Mouse (Mus musculus): ENCODE data around the gene Fam178b. TPM values are rescaled to one million over a fixed set of nuclear protein-coding genes. Genes with fewer than 3 reads are reported as not detected.
"Not testable (repeated sequence)": the region's sequence is repeated elsewhere in the genome, so short reads cannot be mapped to it uniquely, and the experiment has no call there.

Fam178b gene
- polyA plus RNA-seq, 1 experiment from 2014 or later = not detected

DNA sequence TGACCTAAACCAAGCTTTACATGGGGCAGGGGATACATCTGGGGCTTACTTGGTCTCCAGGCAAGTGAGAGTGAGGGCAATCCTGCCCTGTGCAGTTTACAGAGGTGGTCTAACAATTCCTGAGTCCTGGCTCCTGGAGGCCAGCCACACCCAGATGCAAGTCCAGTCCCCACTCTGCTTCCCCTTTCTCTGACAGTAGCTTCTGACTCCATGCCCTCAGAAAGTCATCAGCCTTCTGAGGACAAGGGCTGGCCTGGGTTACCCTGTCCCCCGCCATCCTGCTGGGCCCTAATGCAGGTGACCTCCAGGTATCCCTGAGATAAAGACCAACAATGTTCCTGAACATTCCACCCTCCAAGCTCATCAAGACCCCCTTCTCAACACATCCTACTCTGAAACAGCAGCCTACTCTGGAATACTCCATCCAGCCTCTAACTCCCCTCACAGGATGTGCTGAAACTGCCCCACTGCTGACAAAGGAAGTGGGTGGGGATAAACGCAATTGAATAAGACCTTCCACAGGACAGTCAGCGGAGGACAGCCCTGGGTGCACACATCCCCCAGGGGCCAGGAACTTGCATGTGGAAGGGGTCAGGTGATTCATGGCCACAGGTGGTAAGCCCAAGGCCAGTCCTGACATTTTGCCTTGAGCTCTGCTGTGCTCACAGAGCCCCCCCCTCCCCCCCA lies 52.8 kb downstream of the Fam178b start:
- H3K27me3 ChIP-seq (ENCODE audit: control insufficient read depth, insufficient read depth, low read length) = no peaks in the 10 kb centered on the region
- DNase-seq (ENCODE audit: low spot score) (no peak), ATAC-seq (ENCODE audit: insufficient read depth, low FRiP score, low TSS enrichment) (no peak)
- H3K9ac ChIP-seq (ENCODE audit: low read length) = no peak overlapping the region
- H3K4me2 ChIP-seq (ENCODE audit: low read depth) = no peak overlapping the region
- WGBS = 61% methylated on average over 3 of the region's 3 CpGs
- no peaks in the 10 kb centered on the region for H3K36me3 ChIP-seq (ENCODE audit: control insufficient read depth, insufficient read depth, low read length)
- no peaks in the 10 kb centered on the region for H3K4me1 ChIP-seq (ENCODE audit: control insufficient read depth, insufficient read depth, low read length)
- H3K4me3 ChIP-seq (ENCODE audit: low read depth, low read length) = no peak overlapping the region
- H3K27ac ChIP-seq (ENCODE audit: low read depth, low read length) = no peak overlapping the region
- H3K9me3 ChIP-seq (ENCODE audit: control insufficient read depth, low read length) = no peaks in the 10 kb centered on the region

DNA sequence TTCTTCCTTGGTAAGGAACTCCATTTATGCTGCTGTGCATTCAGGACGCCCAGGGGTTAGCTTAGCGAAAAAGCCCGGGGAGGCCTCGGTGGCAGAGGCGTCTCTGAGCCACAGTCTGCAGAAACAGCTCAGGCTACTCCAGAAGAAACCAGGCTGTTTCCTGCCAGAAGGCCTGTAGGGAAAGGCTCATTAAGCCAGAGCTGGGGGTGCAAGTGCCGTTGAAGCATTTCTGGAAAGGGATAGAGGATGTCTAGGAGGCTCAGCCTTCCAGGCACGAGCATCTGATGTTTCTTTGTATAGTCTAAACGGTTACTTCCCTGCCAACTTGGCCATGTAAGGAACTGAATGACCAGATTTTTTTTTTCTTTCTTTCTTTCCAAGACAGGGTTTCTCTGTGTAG lies 54.4 kb downstream of the Fam178b start:
- H3K4me2 ChIP-seq (ENCODE audit: low read depth) = no peak overlapping the region
- no peaks in the 10 kb centered on the region for H3K27me3 ChIP-seq (ENCODE audit: control insufficient read depth, insufficient read depth, low read length)
- DNase-seq (ENCODE audit: low spot score) (no peak), ATAC-seq (ENCODE audit: insufficient read depth, low FRiP score, low TSS enrichment) (no peak)
- H3K4me1 ChIP-seq (ENCODE audit: control insufficient read depth, insufficient read depth, low read length) = no peaks in the 10 kb centered on the region
- H3K36me3 ChIP-seq (ENCODE audit: control insufficient read depth, insufficient read depth, low read length) = no peaks in the 10 kb centered on the region
- WGBS = 69% methylated on average over 8 of the region's 8 CpGs
- no peaks in the 10 kb centered on the region for H3K9me3 ChIP-seq (ENCODE audit: control insufficient read depth, low read length)
- H3K9ac ChIP-seq (ENCODE audit: low read length) = no peak overlapping the region
- no peak overlapping the region for H3K27ac ChIP-seq (ENCODE audit: low read depth, low read length)
- no peak overlapping the region for H3K4me3 ChIP-seq (ENCODE audit: low read depth, low read length)

DNA sequence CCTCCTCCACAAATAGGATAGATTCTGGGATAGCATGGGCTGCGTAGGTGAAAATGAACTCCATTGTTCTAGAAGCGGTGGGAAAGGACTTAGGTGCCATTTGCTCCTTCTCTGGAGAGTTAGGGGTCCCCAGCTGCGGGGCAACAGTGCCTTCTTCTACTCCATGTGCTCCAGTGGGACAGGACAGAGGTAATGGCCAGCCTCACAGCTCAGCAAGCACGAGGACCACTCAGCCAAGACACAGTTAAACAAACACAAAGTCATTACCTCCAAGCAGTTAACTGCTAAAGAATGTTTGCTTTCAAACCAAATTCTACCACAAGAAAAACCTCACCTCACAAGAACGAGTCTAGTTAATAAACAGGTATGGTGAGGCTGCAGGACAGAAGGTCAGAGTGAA lies 57.5 kb downstream of the Fam178b start:
- H3K9ac ChIP-seq (ENCODE audit: low read length) = no peak overlapping the region
- no peaks in the 10 kb centered on the region for H3K36me3 ChIP-seq (ENCODE audit: control insufficient read depth, insufficient read depth, low read length)
- no peaks in the 10 kb centered on the region for H3K4me1 ChIP-seq (ENCODE audit: control insufficient read depth, insufficient read depth, low read length)
- WGBS = 76% methylated on average over 5 of the region's 5 CpGs
- H3K4me3 ChIP-seq (ENCODE audit: low read depth, low read length) = no peak overlapping the region
- DNase-seq (ENCODE audit: low spot score) (no peak), ATAC-seq (ENCODE audit: insufficient read depth, low FRiP score, low TSS enrichment) (no peak)
- H3K4me2 ChIP-seq (ENCODE audit: low read depth) = no peak overlapping the region
- no peaks in the 10 kb centered on the region for H3K9me3 ChIP-seq (ENCODE audit: control insufficient read depth, low read length)
- H3K27ac ChIP-seq (ENCODE audit: low read depth, low read length) = no peak overlapping the region
- no peaks in the 10 kb centered on the region for H3K27me3 ChIP-seq (ENCODE audit: control insufficient read depth, insufficient read depth, low read length)

DNA sequence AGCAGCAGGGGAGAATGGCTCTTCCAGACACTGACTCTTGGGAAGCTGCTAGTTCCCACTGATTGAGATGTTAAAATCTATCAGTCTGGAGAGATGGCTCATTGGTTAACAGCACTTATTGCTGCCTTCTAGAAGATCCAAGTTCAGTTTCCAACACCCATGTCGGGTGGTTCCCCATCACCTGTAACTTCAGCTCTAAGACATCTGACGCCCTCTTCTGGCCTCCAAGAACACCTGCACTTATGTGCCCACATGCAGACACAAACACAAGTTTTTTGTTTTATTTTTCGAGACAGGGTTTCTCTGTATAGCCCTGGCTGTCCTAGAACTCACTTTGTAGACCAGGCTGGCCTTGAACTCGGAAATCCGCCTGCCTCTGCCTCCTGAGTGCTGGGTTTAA lies 67.0 kb downstream of the Fam178b start:
- DNase-seq (ENCODE audit: low spot score); H3K4me3 ChIP-seq (ENCODE audit: low read depth, low read length); H3K4me2 ChIP-seq (ENCODE audit: low read depth); H3K27me3 ChIP-seq (ENCODE audit: control insufficient read depth, insufficient read depth, low read length); H3K4me1 ChIP-seq (ENCODE audit: control insufficient read depth, insufficient read depth, low read length); H3K36me3 ChIP-seq (ENCODE audit: control insufficient read depth, insufficient read depth, low read length); H3K9ac ChIP-seq (ENCODE audit: low read length); H3K9me3 ChIP-seq (ENCODE audit: control insufficient read depth, low read length); H3K27ac ChIP-seq (ENCODE audit: low read depth, low read length); ATAC-seq (ENCODE audit: insufficient read depth, low FRiP score, low TSS enrichment): not testable (repeated sequence)
- 79% methylated on average over 5 of the region's 5 CpGs for WGBS

DNA sequence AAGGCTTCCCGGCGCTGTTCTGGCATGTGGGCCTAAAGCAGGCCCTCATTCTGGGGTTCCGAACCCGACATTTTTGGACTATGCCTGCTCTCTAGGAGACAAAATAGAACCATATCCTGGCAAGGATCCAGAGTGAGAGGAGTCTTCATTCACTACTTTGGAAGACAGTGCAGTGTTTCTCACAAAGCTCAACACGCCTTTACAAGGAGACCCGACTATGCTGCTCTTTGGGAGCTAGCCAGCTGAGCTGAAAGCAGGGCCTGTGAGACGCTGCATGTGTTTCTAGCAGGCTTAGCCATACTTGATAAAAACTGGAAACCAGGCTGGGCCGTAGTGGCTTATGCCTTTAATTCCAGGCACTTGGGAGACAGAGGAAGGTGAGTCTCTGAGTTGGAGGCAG lies 67.8 kb downstream of the Fam178b start:
- H3K4me2 ChIP-seq (ENCODE audit: low read depth) = no peak overlapping the region
- no peak overlapping the region for H3K27ac ChIP-seq (ENCODE audit: low read depth, low read length)
- H3K4me1 ChIP-seq (ENCODE audit: control insufficient read depth, insufficient read depth, low read length) = no peaks in the 10 kb centered on the region
- no peaks in the 10 kb centered on the region for H3K36me3 ChIP-seq (ENCODE audit: control insufficient read depth, insufficient read depth, low read length)
- 93% methylated on average over 8 of the region's 8 CpGs for WGBS
- H3K9ac ChIP-seq (ENCODE audit: low read length) = no peak overlapping the region
- no peak for DNase-seq (ENCODE audit: low spot score)
- no peaks in the 10 kb centered on the region for H3K27me3 ChIP-seq (ENCODE audit: control insufficient read depth, insufficient read depth, low read length)
- ATAC-seq (ENCODE audit: insufficient read depth, low FRiP score, low TSS enrichment) = no peak
- no peaks in the 10 kb centered on the region for H3K9me3 ChIP-seq (ENCODE audit: control insufficient read depth, low read length)
- no peak overlapping the region for H3K4me3 ChIP-seq (ENCODE audit: low read depth, low read length)

DNA sequence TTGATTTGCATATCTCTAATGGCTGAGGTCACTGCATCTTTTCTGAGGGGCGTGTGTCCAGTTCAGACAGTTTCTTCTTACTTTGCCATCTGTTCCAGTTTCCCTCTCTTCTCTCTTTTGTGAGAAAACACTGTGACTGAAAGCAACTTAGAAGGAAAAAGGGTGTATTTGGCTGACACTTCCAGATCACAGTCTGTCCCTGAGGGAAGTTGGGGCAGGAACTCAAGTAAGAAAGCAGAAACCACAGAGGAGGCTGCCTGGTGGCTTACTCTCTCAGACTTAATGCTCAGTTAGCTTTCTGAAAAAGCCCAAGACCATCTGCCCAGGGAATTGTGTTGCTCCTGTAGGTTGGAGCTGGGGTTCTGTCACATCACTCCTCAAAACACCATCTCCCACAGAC lies 68.4 kb downstream of the Fam178b start:
- WGBS = 66% methylated on average over 1 of the region's 1 CpGs
- H3K27me3 ChIP-seq (ENCODE audit: control insufficient read depth, insufficient read depth, low read length) = no peaks in the 10 kb centered on the region
- no peaks in the 10 kb centered on the region for H3K36me3 ChIP-seq (ENCODE audit: control insufficient read depth, insufficient read depth, low read length)
- no peak overlapping the region for H3K9ac ChIP-seq (ENCODE audit: low read length)
- no peak for DNase-seq (ENCODE audit: low spot score)
- H3K4me2 ChIP-seq (ENCODE audit: low read depth) = no peak overlapping the region
- H3K27ac ChIP-seq (ENCODE audit: low read depth, low read length) = no peak overlapping the region
- H3K4me1 ChIP-seq (ENCODE audit: control insufficient read depth, insufficient read depth, low read length) = no peaks in the 10 kb centered on the region
- H3K4me3 ChIP-seq (ENCODE audit: low read depth, low read length) = no peak overlapping the region
- H3K9me3 ChIP-seq (ENCODE audit: control insufficient read depth, low read length) = no peaks in the 10 kb centered on the region
- no peak for ATAC-seq (ENCODE audit: insufficient read depth, low FRiP score, low TSS enrichment)

DNA sequence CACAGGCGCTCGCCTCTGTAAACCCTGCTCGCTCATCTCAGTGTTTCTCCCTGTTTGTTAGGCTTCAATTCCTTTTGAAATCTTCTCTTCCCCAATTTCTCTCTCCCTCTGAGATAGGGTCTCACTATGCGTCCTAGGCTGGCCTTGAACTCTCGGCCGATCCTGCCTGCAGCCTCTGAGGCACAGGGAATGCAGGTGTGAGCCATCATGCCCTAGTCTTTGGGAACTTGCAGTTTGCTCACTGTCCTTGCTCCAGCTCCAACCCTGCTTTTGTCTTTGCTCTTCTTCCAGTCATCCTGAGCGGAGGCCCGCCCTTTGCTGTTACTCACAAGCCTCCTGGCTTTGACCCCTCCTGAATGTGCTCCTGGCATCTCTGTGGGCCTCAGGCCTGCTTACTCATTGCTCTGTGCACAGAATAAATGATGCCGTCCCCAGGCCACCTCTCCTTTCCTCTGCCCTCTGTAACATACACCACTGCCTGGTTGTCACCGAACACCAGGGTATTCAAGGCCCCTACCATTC lies 69.5 kb downstream of the Fam178b start:
- Histone ChIP-seq H3K4me2 (ENCODE audit: low read depth) (no peak overlapping the region), H3K9ac (ENCODE audit: low read length) (no peak overlapping the region)
- no peak for ATAC-seq (ENCODE audit: insufficient read depth, low FRiP score, low TSS enrichment)

DNA sequence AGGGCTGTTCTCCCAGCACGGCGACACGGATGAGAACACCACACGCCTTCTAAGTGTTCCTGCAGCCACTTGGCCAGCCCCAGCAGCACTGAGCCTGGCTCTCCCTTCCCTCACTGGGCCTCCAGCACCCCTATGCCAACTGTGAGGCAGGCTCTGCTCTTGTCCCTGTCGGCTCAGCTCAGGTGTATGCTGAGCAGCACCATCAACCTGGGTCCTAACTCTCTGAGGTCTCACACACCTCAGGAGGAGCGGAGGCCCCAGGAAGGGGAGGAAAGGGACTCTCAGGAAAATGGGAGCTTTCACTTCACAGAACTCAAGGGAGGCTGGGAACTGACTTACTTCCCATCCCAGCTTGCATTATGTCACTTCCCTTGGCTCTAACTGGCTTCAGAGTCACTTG lies 70.6 kb downstream of the Fam178b start:
- H3K27me3 ChIP-seq (ENCODE audit: control insufficient read depth, insufficient read depth, low read length) = no peaks in the 10 kb centered on the region
- 67% methylated on average over 6 of the region's 6 CpGs for WGBS
- no peak for ATAC-seq (ENCODE audit: insufficient read depth, low FRiP score, low TSS enrichment)
- no peak overlapping the region for H3K9ac ChIP-seq (ENCODE audit: low read length)
- no peaks in the 10 kb centered on the region for H3K9me3 ChIP-seq (ENCODE audit: control insufficient read depth, low read length)
- H3K36me3 ChIP-seq (ENCODE audit: control insufficient read depth, insufficient read depth, low read length) = no peaks in the 10 kb centered on the region
- H3K4me1 ChIP-seq (ENCODE audit: control insufficient read depth, insufficient read depth, low read length) = no peaks in the 10 kb centered on the region
- H3K4me2 ChIP-seq (ENCODE audit: low read depth) = no peak overlapping the region
- H3K27ac ChIP-seq (ENCODE audit: low read depth, low read length) = no peak overlapping the region
- H3K4me3 ChIP-seq (ENCODE audit: low read depth, low read length) = no peak overlapping the region
- DNase-seq (ENCODE audit: low spot score) = no peak

More for the DNA sequence above, 69.5 kb downstream of the Fam178b start:
- Histone ChIP-seq H3K9me3 (ENCODE audit: control insufficient read depth, low read length) (no peaks in the 10 kb centered on the region), H3K27ac (ENCODE audit: low read depth, low read length) (no peak overlapping the region), H3K36me3 (ENCODE audit: control insufficient read depth, insufficient read depth, low read length) (no peaks in the 10 kb centered on the region), H3K27me3 (ENCODE audit: control insufficient read depth, insufficient read depth, low read length) (no peaks in the 10 kb centered on the region), H3K4me1 (ENCODE audit: control insufficient read depth, insufficient read depth, low read length) (no peaks in the 10 kb centered on the region), H3K4me3 (ENCODE audit: low read depth, low read length) (no peak overlapping the region)
- WGBS = 92% methylated on average over 10 of the region's 10 CpGs
- DNase-seq (ENCODE audit: low spot score) = no peak

DNA sequence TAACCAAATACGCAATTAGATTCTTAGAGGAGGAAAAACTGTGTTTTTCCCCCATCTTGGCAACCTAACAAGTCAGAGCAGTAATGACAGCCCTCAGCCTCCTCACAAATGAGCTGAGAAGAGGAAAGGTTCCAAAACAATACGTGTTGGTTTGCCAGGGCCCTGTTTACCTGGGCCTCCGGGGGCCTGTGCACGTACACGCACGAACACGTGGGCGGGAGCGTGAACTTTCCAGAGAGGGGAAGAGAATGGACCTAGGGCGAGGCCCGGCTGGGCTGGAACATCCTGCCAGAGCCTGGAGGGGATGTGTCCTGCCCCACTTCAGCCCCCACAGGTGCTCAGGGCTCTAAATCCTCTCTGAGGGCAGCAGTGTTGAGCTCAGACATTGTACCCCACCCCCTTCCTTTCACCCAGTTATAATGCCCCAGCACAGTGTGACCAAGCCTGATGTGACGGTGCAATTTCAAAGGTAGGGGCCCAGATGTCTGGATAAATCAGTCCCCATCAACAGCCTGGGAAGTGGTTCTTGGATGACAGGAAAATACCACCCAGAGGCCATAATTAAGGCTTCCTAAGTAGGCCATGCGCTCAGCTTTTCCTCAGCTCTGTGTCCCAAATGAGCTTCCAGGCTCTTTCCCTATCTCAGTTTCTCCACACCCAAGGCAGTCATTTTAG lies 71.4 kb downstream of the Fam178b start:
- Histone ChIP-seq H3K9me3 (ENCODE audit: control insufficient read depth, low read length) (no peaks in the 10 kb centered on the region), H3K4me3 (ENCODE audit: low read depth, low read length) (no peak overlapping the region), H3K9ac (ENCODE audit: low read length) (no peak overlapping the region), H3K4me1 (ENCODE audit: control insufficient read depth, insufficient read depth, low read length) (no peaks in the 10 kb centered on the region), H3K36me3 (ENCODE audit: control insufficient read depth, insufficient read depth, low read length) (no peaks in the 10 kb centered on the region), H3K27me3 (ENCODE audit: control insufficient read depth, insufficient read depth, low read length) (no peaks in the 10 kb centered on the region), H3K4me2 (ENCODE audit: low read depth) (no peak overlapping the region), H3K27ac (ENCODE audit: low read depth, low read length) (no peak overlapping the region)
- 70% methylated on average over 13 of the region's 13 CpGs for WGBS
- DNase-seq (ENCODE audit: low spot score) = no peak
- ATAC-seq (ENCODE audit: insufficient read depth, low FRiP score, low TSS enrichment) = no peak

All from neural tube, embryonic 11.5 days (tissue).